Mouse (Mus musculus): ENCODE data around the gene Pds5a. TPM values are rescaled to one million over a fixed set of nuclear protein-coding genes. Genes with fewer than 3 reads are reported as not detected.

Gene Pds5a
- polyA plus RNA-seq, 1 experiment from 2014 or later, result 78.0 TPM

DNA sequence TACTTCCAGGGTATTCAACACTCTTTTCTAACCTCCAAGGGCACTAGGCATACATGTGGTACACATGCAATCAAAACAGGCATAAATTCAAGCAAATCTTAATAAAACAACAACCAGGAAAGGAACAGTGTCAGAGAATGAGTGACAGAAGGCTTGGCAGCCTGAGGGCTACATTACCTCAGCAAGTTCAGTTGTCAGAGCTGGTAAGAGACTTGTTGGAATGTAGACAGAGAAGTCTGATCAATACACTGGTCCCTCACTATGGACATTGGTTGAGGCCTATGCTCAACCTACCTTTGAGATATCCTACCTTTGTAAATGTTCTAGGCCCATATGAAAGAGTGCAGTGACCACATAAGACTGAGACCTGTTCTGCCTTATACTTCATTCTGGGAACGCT, 91.3 kb downstream of the Pds5a start:
- Histone ChIP-seq H3K27ac (no peak overlapping the region), H3K4me2 (replicated peaks) (no peak overlapping the region), H3K9ac (no peak overlapping the region), H3K9me3 (no peaks in the 10 kb centered on the region), H3K4me3 (no peak overlapping the region), H3K36me3 (peaks cover 35% of the 10 kb centered on the region), H3K4me1 (no peaks in the 10 kb centered on the region), H3K27me3 (no peaks in the 10 kb centered on the region)
- no peak for ATAC-seq (ENCODE audit: low FRiP score, low read depth)
- WGBS, result 83% methylated on average over 1 of the region's 1 CpGs

DNA sequence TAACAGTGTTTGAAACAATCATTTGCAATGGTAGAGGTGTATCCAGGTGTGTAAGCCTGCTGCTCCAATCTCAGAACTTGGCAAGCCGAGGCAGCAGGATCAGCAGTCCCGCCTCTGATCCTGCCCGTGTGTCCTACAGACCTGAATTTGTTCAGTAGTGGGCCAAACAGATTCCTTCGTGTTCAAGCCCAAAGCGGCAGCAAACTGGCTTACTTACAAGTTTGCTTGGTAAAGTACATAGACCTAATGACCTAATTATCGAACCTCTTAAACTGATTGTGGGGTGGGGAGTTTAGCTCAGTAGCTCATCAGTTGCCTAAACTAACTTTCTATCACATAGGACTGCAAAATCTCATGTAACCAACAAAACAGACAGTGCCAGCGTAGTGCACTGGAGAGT, 98.4 kb downstream of the Pds5a start:
- H3K36me3 ChIP-seq, result peaks cover 49% of the 10 kb centered on the region
- H3K9me3 ChIP-seq, result no peaks in the 10 kb centered on the region
- no peaks in the 10 kb centered on the region for H3K4me1 ChIP-seq
- H3K4me3 ChIP-seq, result no peak overlapping the region
- H3K4me2 ChIP-seq (replicated peaks), result no peak overlapping the region
- no peak overlapping the region for H3K9ac ChIP-seq
- no peak overlapping the region for H3K27ac ChIP-seq
- ATAC-seq (ENCODE audit: low FRiP score, low read depth), result no peak
- H3K27me3 ChIP-seq, result no peaks in the 10 kb centered on the region
- 94% methylated on average over 7 of the region's 7 CpGs for WGBS

DNA sequence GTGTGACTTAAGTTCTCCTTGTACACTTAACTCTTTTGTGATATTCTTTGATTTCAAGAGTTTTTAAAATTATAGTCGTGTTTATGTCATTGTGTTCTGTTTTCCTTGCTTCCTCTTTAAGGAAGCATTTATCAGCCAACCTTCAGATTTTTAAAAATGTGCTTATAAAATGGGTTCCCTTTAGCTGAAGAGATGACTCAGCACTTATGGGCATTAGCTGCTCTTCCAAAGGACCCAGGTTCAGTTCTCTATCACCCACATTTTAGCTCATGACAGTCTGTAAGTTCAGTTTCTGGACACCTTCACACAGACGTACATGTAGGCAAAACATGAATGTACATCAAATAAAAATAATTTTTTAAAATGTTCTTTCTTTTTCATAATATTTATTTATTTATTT, 105.7 kb downstream of the Pds5a start:
- Histone ChIP-seq H3K4me3 (no peak overlapping the region), H3K4me2 (replicated peaks) (no peak overlapping the region), H3K4me1 (no peaks in the 10 kb centered on the region), H3K36me3 (peaks cover 38% of the 10 kb centered on the region), H3K27ac (no peak overlapping the region), H3K27me3 (no peaks in the 10 kb centered on the region), H3K9me3 (no peaks in the 10 kb centered on the region), H3K9ac (no peak overlapping the region)
- 94% methylated on average over 2 of the region's 2 CpGs for WGBS
- ATAC-seq (ENCODE audit: low FRiP score, low read depth), result no peak

DNA sequence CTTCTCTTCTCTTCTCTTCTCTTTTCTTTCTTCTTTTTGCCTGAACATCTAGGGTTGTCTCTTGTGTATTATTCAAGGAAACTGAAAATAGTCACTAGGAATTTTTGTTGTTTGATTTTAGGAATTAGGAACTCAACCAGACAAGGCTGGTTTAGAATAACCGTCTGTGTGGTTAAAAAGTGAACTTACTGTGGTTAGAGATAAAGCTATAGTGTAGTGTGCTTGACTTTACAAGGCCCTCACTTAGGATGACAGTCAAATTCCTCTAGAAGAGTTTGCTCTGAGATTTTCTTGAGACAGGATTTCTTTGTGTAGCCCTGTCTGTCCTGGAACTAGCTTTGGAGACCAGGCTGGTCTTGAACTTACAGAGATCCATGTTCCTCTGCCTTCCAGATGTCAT, 107.9 kb downstream of the Pds5a start:
- no peaks in the 10 kb centered on the region for H3K4me1 ChIP-seq
- H3K4me3 ChIP-seq, result no peak overlapping the region
- no peak for ATAC-seq (ENCODE audit: low FRiP score, low read depth)
- WGBS, result 93% methylated on average over 1 of the region's 1 CpGs
- no peak overlapping the region for H3K4me2 ChIP-seq (replicated peaks)
- H3K9me3 ChIP-seq, result no peaks in the 10 kb centered on the region
- no peak overlapping the region for H3K27ac ChIP-seq
- no peaks in the 10 kb centered on the region for H3K27me3 ChIP-seq
- H3K9ac ChIP-seq, result no peak overlapping the region
- peaks cover 44% of the 10 kb centered on the region for H3K36me3 ChIP-seq

DNA sequence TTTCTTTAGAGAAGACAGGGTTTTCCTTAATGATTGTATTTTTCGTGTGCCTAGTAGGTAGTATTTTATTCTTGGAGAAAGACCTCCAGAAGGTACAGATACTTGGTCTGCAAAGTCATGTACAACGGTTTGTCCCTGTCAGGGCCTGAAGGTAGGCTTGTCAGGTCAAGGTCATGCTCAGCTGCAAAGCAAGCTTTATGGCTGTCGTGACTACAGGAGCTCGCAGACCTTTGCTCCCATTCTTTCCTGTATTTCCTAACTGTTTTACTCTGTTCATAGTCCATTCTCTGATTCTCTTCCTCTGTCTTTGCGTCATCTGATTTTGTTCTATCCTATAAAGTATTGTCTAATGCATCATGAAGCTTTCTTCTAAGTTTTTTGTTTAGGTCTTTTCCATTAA, 111.8 kb downstream of the Pds5a start:
- H3K4me2 ChIP-seq (replicated peaks), result no peak overlapping the region
- H3K4me1 ChIP-seq, result no peaks in the 10 kb centered on the region
- H3K27ac ChIP-seq, result no peak overlapping the region
- H3K9ac ChIP-seq, result no peak overlapping the region
- peaks cover 46% of the 10 kb centered on the region for H3K36me3 ChIP-seq
- H3K27me3 ChIP-seq, result no peaks in the 10 kb centered on the region
- H3K4me3 ChIP-seq, result no peak overlapping the region
- no peak for ATAC-seq (ENCODE audit: low FRiP score, low read depth)
- no peaks in the 10 kb centered on the region for H3K9me3 ChIP-seq
- 92% methylated on average over 5 of the region's 5 CpGs for WGBS

DNA sequence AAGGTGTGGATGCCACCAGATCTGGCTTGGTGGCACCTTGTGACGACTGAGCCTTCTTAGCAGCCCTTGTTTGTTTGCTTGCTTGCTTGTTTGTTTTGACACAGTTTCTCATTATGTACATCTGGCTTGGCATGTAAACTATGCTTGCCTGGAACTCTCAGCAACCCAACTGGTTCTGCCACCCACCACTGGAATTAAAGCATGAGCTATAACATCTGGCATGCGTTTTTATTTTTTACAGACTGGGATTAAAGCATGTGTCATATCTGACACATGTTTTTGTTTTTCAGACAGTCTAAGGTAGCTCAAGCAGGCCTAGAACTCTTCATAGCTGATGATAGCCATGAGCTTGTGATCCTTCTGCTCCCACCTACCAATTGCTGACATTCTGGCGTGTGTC, 119.5 kb downstream of the Pds5a start:
- H3K27ac ChIP-seq, result no peak overlapping the region
- H3K9ac ChIP-seq, result no peak overlapping the region
- H3K4me1 ChIP-seq, result 0 out of 2 replicates have a peak, but pooled peaks cover 3% of the 10 kb centered on the region
- H3K27me3 ChIP-seq, result no peaks in the 10 kb centered on the region
- 70% methylated on average over 3 of the region's 3 CpGs for WGBS
- H3K4me3 ChIP-seq, result no peak overlapping the region
- ATAC-seq (ENCODE audit: low FRiP score, low read depth), result no peak
- H3K36me3 ChIP-seq, result peaks cover 32% of the 10 kb centered on the region
- no peak overlapping the region for H3K4me2 ChIP-seq (replicated peaks)
- no peaks in the 10 kb centered on the region for H3K9me3 ChIP-seq

DNA sequence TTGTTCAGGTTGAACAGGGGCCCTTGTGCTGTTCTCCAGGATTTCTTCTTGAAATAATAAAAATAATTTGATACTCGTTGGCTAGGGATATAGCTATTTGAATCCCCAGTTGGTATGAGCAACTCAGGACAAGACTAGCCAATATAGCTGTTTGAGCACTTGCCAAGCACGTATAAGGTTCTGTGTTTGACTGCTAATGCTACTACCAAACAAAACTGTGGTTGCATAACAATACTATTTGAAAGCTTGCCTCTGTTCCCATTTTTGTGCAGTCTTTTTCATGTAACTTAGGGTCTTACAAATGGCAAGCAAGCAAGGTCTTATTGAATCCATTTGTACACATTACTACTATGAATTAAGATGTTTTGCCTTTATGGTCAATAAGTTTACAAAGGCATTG, 122.2 kb downstream of the Pds5a start:
- H3K4me1 ChIP-seq, result 0 out of 2 replicates have a peak, but pooled peaks cover 3% of the 10 kb centered on the region
- H3K36me3 ChIP-seq, result peaks cover 26% of the 10 kb centered on the region
- no peak overlapping the region for H3K9ac ChIP-seq
- H3K27ac ChIP-seq, result no peak overlapping the region
- no peak for ATAC-seq (ENCODE audit: low FRiP score, low read depth)
- H3K27me3 ChIP-seq, result no peaks in the 10 kb centered on the region
- H3K4me3 ChIP-seq, result no peak overlapping the region
- no peak overlapping the region for H3K4me2 ChIP-seq (replicated peaks)
- H3K9me3 ChIP-seq, result no peaks in the 10 kb centered on the region
- 91% methylated on average over 2 of the region's 2 CpGs for WGBS

DNA sequence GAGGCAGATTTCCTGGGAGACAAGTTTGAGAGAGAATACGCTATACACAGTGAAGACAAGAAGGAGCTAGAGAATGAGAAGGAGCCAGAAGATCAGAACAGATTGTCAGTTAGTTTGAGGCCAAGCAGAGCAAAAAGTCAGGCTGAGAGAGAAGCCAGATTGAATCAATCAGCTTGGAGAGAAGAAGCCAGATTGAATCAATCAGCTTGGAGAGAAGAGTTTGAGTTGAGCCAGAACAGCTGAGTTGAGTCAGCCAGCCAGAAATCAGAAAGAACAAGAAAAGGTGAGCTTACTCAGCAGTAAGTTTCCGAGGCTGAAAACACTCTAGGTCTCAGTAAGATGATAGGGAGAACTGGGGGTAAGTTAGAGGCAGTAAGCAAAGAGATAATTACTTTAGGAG, 123.2 kb downstream of the Pds5a start:
- Histone ChIP-seq H3K9me3 (no peaks in the 10 kb centered on the region), H3K27me3 (no peaks in the 10 kb centered on the region), H3K4me2 (replicated peaks) (no peak overlapping the region), H3K4me3 (no peak overlapping the region), H3K36me3 (peaks cover 26% of the 10 kb centered on the region), H3K27ac (no peak overlapping the region; the same call in 1 of the 2 replicates), H3K9ac (no peak overlapping the region), H3K4me1 (0 out of 2 replicates have a peak, but pooled peaks cover 3% of the 10 kb centered on the region)
- 69% methylated on average over 2 of the region's 2 CpGs for WGBS
- no peak for ATAC-seq (ENCODE audit: low FRiP score, low read depth)

DNA sequence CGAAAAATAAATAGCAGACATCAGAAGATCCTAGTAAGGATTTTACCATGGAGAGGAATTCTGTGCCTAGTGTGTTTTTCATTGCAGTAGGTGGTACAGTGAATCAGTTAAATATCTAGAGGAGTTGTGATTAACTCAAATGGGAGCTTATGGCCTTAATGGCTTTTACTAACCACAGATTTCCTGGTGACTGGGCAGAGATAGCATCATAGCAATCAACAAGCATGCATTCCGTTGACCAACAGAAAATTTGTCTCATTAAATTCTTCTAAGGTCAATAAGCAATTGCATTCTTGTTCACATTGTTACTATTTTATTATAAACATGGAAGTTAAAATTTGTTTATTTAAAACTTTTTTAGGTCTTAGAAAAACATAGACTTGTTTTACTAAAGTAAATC, 132.6 kb downstream of the Pds5a start:
- H3K4me2 ChIP-seq (replicated peaks), result no peak overlapping the region
- 79% methylated on average over 2 of the region's 2 CpGs for WGBS
- no peak overlapping the region for H3K4me3 ChIP-seq
- no peak overlapping the region for H3K27ac ChIP-seq
- H3K27me3 ChIP-seq, result no peaks in the 10 kb centered on the region
- no peak for ATAC-seq (ENCODE audit: low FRiP score, low read depth)
- peaks cover 30% of the 10 kb centered on the region for H3K36me3 ChIP-seq
- no peak overlapping the region for H3K9ac ChIP-seq
- no peaks in the 10 kb centered on the region for H3K9me3 ChIP-seq
- 0 out of 2 replicates have a peak, but pooled peaks cover 6% of the 10 kb centered on the region for H3K4me1 ChIP-seq

DNA sequence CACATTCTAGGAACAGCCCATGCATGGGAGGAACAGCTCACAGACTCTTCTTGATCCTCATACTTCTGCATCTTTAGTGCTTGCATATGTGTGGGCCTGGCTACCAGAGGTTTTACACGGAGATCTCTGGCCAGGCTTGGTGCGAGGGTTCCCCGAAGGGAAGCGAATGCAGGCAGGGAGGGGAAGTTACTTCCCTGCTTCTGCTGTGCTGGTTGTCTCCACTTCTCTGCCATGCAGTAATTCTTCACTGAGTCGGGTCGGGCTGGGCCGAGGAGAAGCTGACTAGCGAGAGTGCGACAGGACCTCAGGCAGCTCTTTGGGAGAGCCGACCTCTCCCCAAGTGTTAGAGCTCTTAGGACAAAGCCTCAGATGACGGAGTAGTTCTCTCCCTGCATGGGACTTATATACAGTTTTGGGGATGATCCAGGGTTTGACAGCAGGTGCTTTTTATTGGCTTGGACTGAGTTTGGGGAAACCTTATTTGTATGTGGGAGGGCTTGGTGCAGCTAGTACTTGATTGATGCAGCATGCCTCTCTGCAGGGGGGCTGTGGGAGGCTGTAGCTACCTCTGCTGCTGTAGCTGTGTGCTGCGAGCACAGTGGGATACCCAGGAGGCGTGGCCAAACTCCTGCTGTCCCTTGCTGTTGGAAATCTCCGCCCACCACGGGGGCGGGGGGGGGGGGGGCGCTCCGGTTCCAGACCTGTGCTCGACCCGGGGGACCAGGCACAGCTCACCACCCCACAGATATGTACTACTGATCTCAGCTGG, 136.8 kb downstream of the Pds5a start:
- 38% methylated on average over 19 of the region's 20 CpGs for WGBS
- 0 out of 2 replicates have a peak, but pooled peaks have one; percentile 51 for ATAC-seq (ENCODE audit: low FRiP score, low read depth)
- Histone ChIP-seq H3K4me3 (no peak overlapping the region), H3K27ac (no peak overlapping the region; the same call in 1 of the 2 replicates), H3K36me3 (peaks cover 15% of the 10 kb centered on the region), H3K9ac (no peak overlapping the region), H3K4me1 (0 out of 2 replicates have a peak, but pooled peaks cover 11% of the 10 kb centered on the region), H3K4me2 (replicated peaks) (no peak overlapping the region), H3K27me3 (no peaks in the 10 kb centered on the region), H3K9me3 (no peaks in the 10 kb centered on the region)

DNA sequence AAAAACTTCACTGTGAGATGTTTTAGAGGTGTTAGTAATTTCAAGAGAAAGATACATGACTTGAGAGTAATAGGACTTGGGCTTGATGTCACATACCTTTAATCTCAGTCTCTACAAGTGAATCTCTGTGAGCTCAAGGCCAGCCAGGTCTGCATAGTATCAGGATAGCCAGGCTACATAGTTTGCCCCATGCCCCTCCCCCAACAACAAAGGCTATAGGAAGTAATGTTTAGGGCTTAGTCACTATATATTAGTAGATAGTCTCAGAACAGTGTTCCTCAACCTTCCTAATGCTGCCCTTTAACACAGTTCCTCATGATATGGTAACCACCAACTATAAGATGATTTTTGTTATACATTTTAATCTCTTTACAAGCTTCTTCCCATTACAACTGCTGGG, 141.0 kb downstream of the Pds5a start:
- 0 out of 2 replicates have a peak, but pooled peaks cover 11% of the 10 kb centered on the region for H3K4me1 ChIP-seq
- no peaks in the 10 kb centered on the region for H3K9me3 ChIP-seq
- no peak overlapping the region for H3K4me2 ChIP-seq (replicated peaks)
- H3K27me3 ChIP-seq, result no peaks in the 10 kb centered on the region
- H3K27ac ChIP-seq, result no peak overlapping the region
- no peak overlapping the region for H3K9ac ChIP-seq
- H3K4me3 ChIP-seq, result no peak overlapping the region
- ATAC-seq (ENCODE audit: low FRiP score, low read depth), result no peak
- peaks cover 23% of the 10 kb centered on the region for H3K36me3 ChIP-seq
